Mouse (Mus musculus) ES-E14 (cell line): ENCODE measurements at regions not wholly inside any gene's neighbourhood (a gene's known extent, or its start where the extent isn't known, plus 50 kb on each side); places are given as distances from the start of the nearest gene placed in this dataset.

Experiments used
- HCFC1 ChIP-seq: IDR thresholded peaks from 2 replicates; pipeline ENCODE4 v1.6.1; 2012; ENCODE audit warnings: low read length, inconsistent platforms, borderline replicate concordance; ENCODE audit not compliant: insufficient read depth
- MAFK ChIP-seq: IDR thresholded peaks from 2 replicates; pipeline ENCODE4 v1.6.1; 2014; ENCODE audit warnings: mild to moderate bottlenecking, low read depth, low read length, inconsistent platforms; ENCODE audit not compliant: insufficient read depth

GRCm38 (mm10) chr11:52523191-52523590, 127.0 kb downstream of the 9530068E07Rik start:
- TF ChIP-seq MAFK (no peak), HCFC1 (no peak)
